Mouse (Mus musculus) lung, postnatal 4 days (tissue): ENCODE measurements around the gene Spem2.

Source experiments
- DNase-seq, 2 experiments: peaks; one replicate each; pipeline ENCODE4 v3.0.0; 2021

The Spem2 gene

GRCm38 (mm10) chr11:69797924-69798323, 20.3 kb downstream of the Spem2 start:
- no peak for DNase-seq

GRCm38 (mm10) chr11:69795983-69796435, 22.3 kb downstream of the Spem2 start:
- no peak for DNase-seq

- peak; percentile 95 to 97 for DNase-seq
Observed at GRCm38 (mm10) chr11:69795168-69795982, 22.9 kb downstream of the Spem2 start, which contains the start of gene Chrnb1. Gene Chrnb1, minus strand, starts transcription at chr11:69795943.

- DNase-seq, result no peak
Observed at GRCm38 (mm10) chr11:69793429-69793828, 24.8 kb downstream of the Spem2 start.

- DNase-seq, result peak in 1 of 2 experiments; percentile 1
Observed at GRCm38 (mm10) chr11:69791420-69791819, 26.8 kb downstream of the Spem2 start.

GRCm38 (mm10) chr11:69789431-69789830, 28.8 kb downstream of the Spem2 start:
- DNase-seq, result no peak

- no peak for DNase-seq
Observed at GRCm38 (mm10) chr11:69787306-69787705, 31.0 kb downstream of the Spem2 start.

- peak; percentile 65 to 71 for DNase-seq
Observed at GRCm38 (mm10) chr11:69784793-69785272, 33.4 kb downstream of the Spem2 start.

GRCm38 (mm10) chr11:69781828-69782227, 36.4 kb downstream of the Spem2 start:
- DNase-seq, result no peak

GRCm38 (mm10) chr11:69778985-69779384, 39.3 kb downstream of the Spem2 start:
- no peak for DNase-seq

GRCm38 (mm10) chr11:69778258-69778982, 39.8 kb downstream of the Spem2 start:
- no peak for DNase-seq

- DNase-seq, result no peak
Observed at GRCm38 (mm10) chr11:69777504-69778257, 40.6 kb downstream of the Spem2 start.

- DNase-seq, result no peak
Observed at GRCm38 (mm10) chr11:69776488-69776887, 41.8 kb downstream of the Spem2 start.

- DNase-seq, result no peak
Observed at GRCm38 (mm10) chr11:69775716-69776115, 42.5 kb downstream of the Spem2 start.

GRCm38 (mm10) chr11:69774961-69775360, 43.3 kb downstream of the Spem2 start:
- no peak for DNase-seq

GRCm38 (mm10) chr11:69767625-69767909, 50.7 kb downstream of the Spem2 start:
- DNase-seq, result peak in 1 of 2 experiments; percentile 47

- peak in 1 of 2 experiments; percentile 44 for DNase-seq
Observed at GRCm38 (mm10) chr11:69766872-69767624, 51.2 kb downstream of the Spem2 start.
